Mouse (Mus musculus): Measurements from ENCODE around the gene Cox4i1.

DNA sequence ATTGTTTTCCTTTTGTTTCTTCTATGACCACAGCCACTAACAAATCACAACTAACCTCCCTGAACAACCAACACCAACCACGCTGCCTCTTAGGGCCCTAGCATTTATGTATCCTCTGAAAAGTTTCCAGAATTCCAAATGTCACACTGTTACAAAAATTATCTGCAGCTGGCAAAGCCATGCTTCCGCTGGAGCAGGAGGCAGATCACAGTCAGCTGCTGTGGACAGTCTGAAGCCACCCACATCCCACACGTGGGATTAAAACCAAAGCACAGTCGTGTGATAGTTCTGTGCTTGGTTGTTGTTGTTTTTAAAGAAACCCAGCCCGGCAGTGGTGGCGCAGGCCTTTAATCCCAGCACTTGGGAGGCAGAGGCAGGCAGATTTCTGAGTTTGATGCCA, 31.1 kb downstream of the Cox4i1 start:
- TF ChIP-seq POLR2A (IDR thresholded peaks at IDR 0.05; ENCODE audit: extremely low read depth, insufficient read depth, low read length) (no peak), CTCF (IDR thresholded peaks at IDR 0.05; ENCODE audit: low read depth, low read length) (no peak)
